Mouse (Mus musculus) subcutaneous adipose tissue, adult 2 months (tissue): ENCODE results near the gene Pcp4l1. TPM values are rescaled to one million over a fixed set of nuclear protein-coding genes. Genes with fewer than 3 reads are reported as not detected.

Experiments
- polyA plus RNA-seq: library from polyadenylated mRNA; depleted of rRNA; stranded (reverse); fragments of >200 nt; gene quantifications from 2 replicates; pipeline ENCODE4 v1.2.3, GENCODE M21; 2012; ENCODE audit warnings: low replicate concordance; rRNA removed

Pcp4l1 gene
- 5.6 and 108 TPM in 2 replicates for polyA plus RNA-seq

DNA sequence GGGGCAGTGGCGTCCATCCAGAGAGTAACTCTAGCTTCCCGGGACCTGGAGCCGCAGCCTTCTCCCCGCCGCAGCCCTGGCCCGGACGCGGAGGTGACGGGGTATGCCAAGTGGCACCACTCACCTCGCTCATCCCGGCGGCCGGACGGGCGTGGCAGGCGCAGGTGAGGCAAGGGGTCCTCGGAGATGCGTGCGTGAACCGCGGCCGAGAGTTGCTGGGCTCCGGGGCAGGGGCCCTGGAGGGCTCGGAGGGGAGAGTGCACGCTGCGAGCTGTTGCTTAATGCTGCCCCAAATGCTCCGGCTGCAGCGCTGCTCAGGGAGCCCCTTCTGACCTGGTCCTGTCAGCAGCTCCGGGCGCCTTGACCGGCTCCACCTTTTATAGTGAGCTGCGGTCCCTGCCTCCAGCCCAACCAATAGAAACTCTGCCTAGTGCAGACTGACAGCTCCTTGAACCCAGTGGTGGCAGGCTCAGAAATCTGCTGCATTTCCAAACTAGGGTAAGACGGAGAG lies at the start of gene Pcp4l1:
TSS of gene Pcp4l1 (minus strand) at position 382 of the 511 bp plus-strand sequence.

GRCm38 (mm10) chr1:171234126-171234525 lies 38.1 kb upstream of the Pcp4l1 start, which contains the start of gene Fcer1g:
Gene Fcer1g (minus strand): TSS chr1:171234365.

GRCm38 (mm10) chr1:171224857-171225256 lies 28.8 kb upstream of the Pcp4l1 start, which contains the start of gene Apoa2:
Gene Apoa2 (plus strand): TSS chr1:171225054.

DNA sequence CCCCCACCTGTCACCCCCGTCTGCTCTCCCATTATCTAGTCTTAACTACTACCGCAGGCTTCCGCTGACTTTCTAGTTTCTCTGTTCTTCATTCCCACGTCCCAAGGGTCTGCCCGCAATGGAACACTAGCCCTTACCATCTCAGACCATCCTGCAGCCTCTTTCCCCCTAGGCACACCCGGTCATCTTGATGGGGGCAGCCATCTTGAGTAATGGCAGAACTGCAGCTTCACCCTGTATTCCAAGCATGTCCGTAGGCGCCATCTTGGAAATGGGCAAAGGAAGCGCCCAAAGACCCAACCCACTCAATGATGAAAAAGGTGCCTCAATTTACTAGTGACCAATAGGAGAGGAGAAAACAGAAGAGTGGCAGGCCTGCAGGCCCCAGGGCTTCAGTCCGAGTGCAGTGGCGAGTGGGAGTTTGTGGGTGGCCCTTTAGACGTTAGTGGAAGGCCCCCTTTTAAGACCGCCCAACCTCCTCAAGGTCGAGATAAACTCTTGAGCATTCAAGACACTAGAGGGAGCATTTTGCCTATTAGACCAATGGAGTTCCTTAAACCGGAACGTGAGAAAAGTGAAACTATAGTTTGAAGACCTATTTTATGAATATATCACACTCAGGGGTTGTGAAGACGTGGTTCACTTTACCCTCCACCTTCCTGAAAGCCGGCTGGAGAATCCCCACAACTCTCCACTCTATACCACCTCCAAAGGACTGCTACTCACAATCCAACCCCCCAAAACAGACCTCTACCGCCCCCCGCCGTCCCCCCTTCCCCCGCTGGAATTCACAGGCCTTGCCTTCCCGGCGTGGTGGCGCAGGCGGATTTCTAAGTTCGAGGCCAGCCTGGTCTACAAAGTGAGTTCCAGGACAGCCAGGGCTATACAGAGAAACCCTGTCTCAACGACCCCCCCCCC lies 26.4 kb upstream of the Pcp4l1 start, which contains the start of gene Tomm40l:
TSS of gene Tomm40l (minus strand) at position 277 of the 918 bp plus-strand sequence.

DNA sequence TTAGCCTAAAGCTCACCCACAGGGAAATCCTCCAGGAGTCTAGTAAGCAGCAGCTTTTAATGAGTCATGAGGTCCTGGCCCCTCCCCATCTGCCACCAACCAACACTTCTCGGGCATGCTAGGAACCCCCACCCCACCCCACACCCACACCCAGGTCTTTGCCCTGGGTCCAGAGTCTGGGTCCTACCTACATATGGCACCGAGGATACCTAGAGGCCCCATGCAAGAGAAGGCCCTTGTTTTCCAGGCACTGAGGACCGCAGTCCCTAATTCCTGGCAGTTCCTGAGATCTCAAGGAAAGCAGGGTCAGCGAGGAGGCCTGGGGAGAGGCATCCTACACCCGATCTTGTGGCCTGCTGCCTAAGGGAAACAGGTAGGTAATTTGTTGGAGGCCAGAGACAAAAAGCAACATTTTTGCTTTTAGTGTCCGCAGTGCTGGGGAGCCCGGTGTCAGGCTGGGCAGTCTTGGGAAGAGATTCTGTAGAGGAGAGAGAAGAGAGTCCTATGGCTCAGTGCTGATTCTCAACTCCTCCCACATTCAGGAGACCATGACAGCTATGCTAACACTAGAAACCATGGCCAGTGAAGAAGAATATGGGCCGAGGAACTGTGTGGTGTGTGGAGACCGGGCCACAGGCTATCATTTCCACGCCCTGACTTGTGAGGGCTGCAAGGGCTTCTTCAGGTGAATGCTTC lies 17.9 kb upstream of the Pcp4l1 start, which contains the start of gene Nr1i3:
TSS of gene Nr1i3 (plus strand) at position 170 of the 696 bp plus-strand sequence.

GRCm38 (mm10) chr1:171149974-171150760 lies 45.9 kb downstream of the Pcp4l1 start, which contains the start of the genes Sdhc and Mpz:
Gene Sdhc (minus strand): TSS chr1:171150603.
Gene Mpz (plus strand): TSS chr1:171150711.

Other genes starting within 250 kb of the Pcp4l1 start
- 38.9 and 43.1 TPM in 2 replicates for gene Fcgr2b, start 219.7 kb downstream of the Pcp4l1 start, polyA plus RNA-seq
- 1.5 and 5.4 TPM in 2 replicates for gene Fcgr4, start 177.3 kb downstream of the Pcp4l1 start, polyA plus RNA-seq
- gene Fcgr3, start 131.3 kb downstream of the Pcp4l1 start, polyA plus RNA-seq: 35.0 and 43.9 TPM in 2 replicates
- gene Cfap126, start 82.3 kb downstream of the Pcp4l1 start, polyA plus RNA-seq: 6.9 and 8.9 TPM in 2 replicates
- 312 and 379 TPM in 2 replicates for gene Sdhc, start 45.7 kb downstream of the Pcp4l1 start, polyA plus RNA-seq
- gene Mpz, start 45.6 kb downstream of the Pcp4l1 start, polyA plus RNA-seq: 5.5 and 11.1 TPM in 2 replicates
- 0.04 and 0.05 TPM in 2 replicates for gene Nr1i3, start 17.7 kb upstream of the Pcp4l1 start, polyA plus RNA-seq
- gene Tomm40l, start 26.2 kb upstream of the Pcp4l1 start, polyA plus RNA-seq: 44.5 and 52.7 TPM in 2 replicates
- gene Apoa2, start 28.8 kb upstream of the Pcp4l1 start, polyA plus RNA-seq: 2.0 and 6.4 TPM in 2 replicates
- 88.4 and 215 TPM in 2 replicates for gene Fcer1g, start 38.1 kb upstream of the Pcp4l1 start, polyA plus RNA-seq
- 3.4 and 17.1 TPM in 2 replicates for gene Adamts4, start 54.2 kb upstream of the Pcp4l1 start, polyA plus RNA-seq
- gene Ndufs2, start 55.1 kb upstream of the Pcp4l1 start, polyA plus RNA-seq: 200 and 214 TPM in 2 replicates
- gene B4galt3, start 74.1 kb upstream of the Pcp4l1 start, polyA plus RNA-seq: 35.7 and 84.0 TPM in 2 replicates
- gene Ppox, start 84.9 kb upstream of the Pcp4l1 start, polyA plus RNA-seq: 62.6 and 104 TPM in 2 replicates
- gene Usp21, start 91.7 kb upstream of the Pcp4l1 start, polyA plus RNA-seq: 37.7 and 84.4 TPM in 2 replicates
- gene Ufc1, start 98.8 kb upstream of the Pcp4l1 start, polyA plus RNA-seq: 36.2 and 46.1 TPM in 2 replicates
- gene Dedd, start 132.9 kb upstream of the Pcp4l1 start, polyA plus RNA-seq: 42.6 and 67.2 TPM in 2 replicates
- 54.6 and 76.1 TPM in 2 replicates for gene Nit1, start 149.4 kb upstream of the Pcp4l1 start, polyA plus RNA-seq
- 18.1 and 21.6 TPM in 2 replicates for gene Pfdn2, start 149.4 kb upstream of the Pcp4l1 start, polyA plus RNA-seq
- gene Klhdc9, start 164.5 kb upstream of the Pcp4l1 start, polyA plus RNA-seq: 0.69 and 1.6 TPM in 2 replicates
- 0.75 and 5.6 TPM in 2 replicates for gene Nectin4, start 173.8 kb upstream of the Pcp4l1 start, polyA plus RNA-seq
- gene Arhgap30, start 192.7 kb upstream of the Pcp4l1 start, polyA plus RNA-seq: 6.3 and 10.3 TPM in 2 replicates
- 70.6 and 125 TPM in 2 replicates for gene Usf1, start 215.0 kb upstream of the Pcp4l1 start, polyA plus RNA-seq
- 1.4 and 2.1 TPM in 2 replicates for gene Tstd1, start 222.6 kb upstream of the Pcp4l1 start, polyA plus RNA-seq
- gene F11r, start 241.3 kb upstream of the Pcp4l1 start, polyA plus RNA-seq: 67.4 and 79.5 TPM in 2 replicates